Mouse (Mus musculus): ENCODE data around the gene Xkr8. TPM values are rescaled to one million over a fixed set of nuclear protein-coding genes. Genes with fewer than 3 reads are reported as not detected.

Gene Xkr8
- polyA plus RNA-seq, 1 experiment from 2014 or later = 3.4 TPM

DNA sequence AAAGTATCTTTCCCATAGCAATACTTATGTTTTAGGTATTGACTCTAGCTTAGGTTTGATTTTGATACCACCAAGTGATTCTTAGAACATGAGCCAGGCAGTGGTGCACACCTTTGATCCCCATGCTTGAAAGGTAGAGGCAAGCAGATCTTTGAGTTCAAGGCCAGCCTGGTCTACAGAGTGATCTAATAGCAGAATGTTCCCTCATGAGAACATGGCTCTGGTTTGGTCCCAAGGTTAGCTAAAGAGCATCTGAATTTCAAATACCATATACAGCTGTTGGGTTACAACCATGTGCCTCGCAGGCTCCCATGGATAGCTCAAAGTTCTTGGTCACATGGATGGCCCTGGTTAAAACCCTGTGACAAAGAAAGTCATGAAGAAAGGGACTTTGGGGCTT is 14.1 kb downstream of the Xkr8 start:
- H3K4me2 ChIP-seq (ENCODE audit: low read depth, low read length) = no peak overlapping the region
- WGBS = 97% methylated on average over 1 of the region's 1 CpGs
- H3K27ac ChIP-seq (ENCODE audit: low read length) = no peak overlapping the region
- no peak for ATAC-seq
- H3K9me3 ChIP-seq (ENCODE audit: control insufficient read depth, low read length) = no peaks in the 10 kb centered on the region
- no peaks in the 10 kb centered on the region for H3K4me1 ChIP-seq (ENCODE audit: control insufficient read depth, insufficient read depth, low read length)
- no peak overlapping the region for H3K9ac ChIP-seq (ENCODE audit: low read depth, low read length)
- H3K36me3 ChIP-seq (ENCODE audit: control insufficient read depth, insufficient read depth, low read length) = peaks cover 20% of the 10 kb centered on the region
- H3K4me3 ChIP-seq (ENCODE audit: low read length) = no peak overlapping the region
- H3K27me3 ChIP-seq (replicated peaks; ENCODE audit: control insufficient read depth, insufficient read depth, low read length) = no peaks in the 10 kb centered on the region

DNA sequence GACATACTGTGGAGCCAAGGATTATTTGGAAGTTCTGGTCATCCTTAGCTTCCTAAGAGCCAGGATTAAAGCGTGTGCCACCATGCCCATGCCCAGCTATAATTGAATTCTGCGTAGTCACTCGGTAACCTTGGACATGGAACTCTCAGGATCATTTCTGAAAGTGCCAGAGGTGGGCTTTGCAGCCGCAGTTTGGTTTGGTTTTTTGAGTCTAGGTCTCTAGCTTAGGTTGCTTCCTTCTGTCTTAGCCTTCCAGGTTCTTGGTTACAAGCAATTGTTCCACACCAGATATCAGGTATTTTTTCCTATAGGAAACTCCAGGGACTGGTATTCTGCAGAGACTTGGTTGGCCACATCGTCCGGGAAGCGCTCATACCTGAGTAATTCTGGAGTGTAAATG is 19.2 kb downstream of the Xkr8 start:
- H3K4me2 ChIP-seq (ENCODE audit: low read depth, low read length) = no peak overlapping the region
- peaks cover 22% of the 10 kb centered on the region for H3K36me3 ChIP-seq (ENCODE audit: control insufficient read depth, insufficient read depth, low read length)
- WGBS = 95% methylated on average over 7 of the region's 7 CpGs

DNA sequence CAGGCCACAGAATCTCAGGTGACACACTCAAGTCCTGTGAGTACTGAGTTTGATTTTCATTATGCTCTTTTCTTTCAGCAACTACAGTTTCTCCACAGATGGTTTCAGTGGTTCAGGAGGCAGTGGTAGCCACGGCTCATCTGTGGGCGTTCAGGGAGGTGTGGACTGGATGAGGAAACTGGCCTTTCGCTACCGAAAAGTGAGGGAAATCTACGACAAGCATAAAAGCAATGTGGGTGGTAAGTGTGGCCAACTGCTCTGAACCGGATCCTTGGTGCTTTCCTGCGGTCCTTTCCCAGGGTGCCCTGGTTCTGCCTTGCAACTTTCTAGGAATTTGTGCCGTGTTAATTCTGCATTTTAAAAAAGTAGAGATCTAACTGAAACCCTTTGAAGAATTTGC is 25.5 kb downstream of the Xkr8 start:
- no peaks in the 10 kb centered on the region for H3K9me3 ChIP-seq (ENCODE audit: control insufficient read depth, low read length)
- no peak overlapping the region for H3K4me2 ChIP-seq (ENCODE audit: low read depth, low read length)
- no peaks in the 10 kb centered on the region for H3K27me3 ChIP-seq (replicated peaks; ENCODE audit: control insufficient read depth, insufficient read depth, low read length)
- peaks cover 23% of the 10 kb centered on the region for H3K36me3 ChIP-seq (ENCODE audit: control insufficient read depth, insufficient read depth, low read length)
- no peak overlapping the region for H3K27ac ChIP-seq (ENCODE audit: low read length)
- H3K9ac ChIP-seq (ENCODE audit: low read depth, low read length) = no peak overlapping the region
- no peak overlapping the region for H3K4me3 ChIP-seq (ENCODE audit: low read length)
- ATAC-seq = no peak
- H3K4me1 ChIP-seq (ENCODE audit: control insufficient read depth, insufficient read depth, low read length) = no peaks in the 10 kb centered on the region
- 98% methylated on average over 8 of the region's 8 CpGs for WGBS

More for the DNA sequence above, 19.2 kb downstream of the Xkr8 start:
- H3K27ac ChIP-seq (ENCODE audit: low read length) = no peak overlapping the region
- H3K4me1 ChIP-seq (ENCODE audit: control insufficient read depth, insufficient read depth, low read length) = no peaks in the 10 kb centered on the region
- H3K9me3 ChIP-seq (ENCODE audit: control insufficient read depth, low read length) = no peaks in the 10 kb centered on the region
- no peak overlapping the region for H3K9ac ChIP-seq (ENCODE audit: low read depth, low read length)
- no peak for ATAC-seq
- H3K27me3 ChIP-seq (replicated peaks; ENCODE audit: control insufficient read depth, insufficient read depth, low read length) = no peaks in the 10 kb centered on the region
- H3K4me3 ChIP-seq (ENCODE audit: low read length) = no peak overlapping the region

DNA sequence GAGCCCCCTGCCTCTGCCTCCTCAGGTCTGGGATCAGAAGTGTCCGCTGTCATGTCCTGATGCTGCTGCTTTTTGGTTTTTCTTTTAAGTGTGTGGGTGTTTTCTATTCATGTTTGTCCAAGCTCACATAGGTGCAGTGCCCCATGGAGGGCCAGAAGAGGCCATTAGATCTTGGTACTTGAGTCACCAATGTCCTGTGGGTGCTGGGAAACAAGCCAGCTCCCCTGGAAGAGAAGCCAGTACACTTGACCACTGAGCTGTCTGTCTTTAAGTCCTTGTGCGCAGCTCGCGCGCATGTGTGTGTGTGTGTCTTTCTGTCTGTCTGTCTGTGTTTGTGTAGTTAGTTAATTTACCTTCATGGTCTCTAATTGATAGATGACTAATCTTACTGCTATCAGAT is 30.3 kb downstream of the Xkr8 start:
- no peak for ATAC-seq
- no peak overlapping the region for H3K4me2 ChIP-seq (ENCODE audit: low read depth, low read length)
- no peak overlapping the region for H3K4me3 ChIP-seq (ENCODE audit: low read length)
- 96% methylated on average over 5 of the region's 5 CpGs for WGBS
- H3K27ac ChIP-seq (ENCODE audit: low read length) = no peak overlapping the region
- no peaks in the 10 kb centered on the region for H3K9me3 ChIP-seq (ENCODE audit: control insufficient read depth, low read length)
- H3K9ac ChIP-seq (ENCODE audit: low read depth, low read length) = no peak overlapping the region
- peaks cover 13% of the 10 kb centered on the region for H3K36me3 ChIP-seq (ENCODE audit: control insufficient read depth, insufficient read depth, low read length)
- no peaks in the 10 kb centered on the region for H3K27me3 ChIP-seq (replicated peaks; ENCODE audit: control insufficient read depth, insufficient read depth, low read length)
- no peaks in the 10 kb centered on the region for H3K4me1 ChIP-seq (ENCODE audit: control insufficient read depth, insufficient read depth, low read length)

DNA sequence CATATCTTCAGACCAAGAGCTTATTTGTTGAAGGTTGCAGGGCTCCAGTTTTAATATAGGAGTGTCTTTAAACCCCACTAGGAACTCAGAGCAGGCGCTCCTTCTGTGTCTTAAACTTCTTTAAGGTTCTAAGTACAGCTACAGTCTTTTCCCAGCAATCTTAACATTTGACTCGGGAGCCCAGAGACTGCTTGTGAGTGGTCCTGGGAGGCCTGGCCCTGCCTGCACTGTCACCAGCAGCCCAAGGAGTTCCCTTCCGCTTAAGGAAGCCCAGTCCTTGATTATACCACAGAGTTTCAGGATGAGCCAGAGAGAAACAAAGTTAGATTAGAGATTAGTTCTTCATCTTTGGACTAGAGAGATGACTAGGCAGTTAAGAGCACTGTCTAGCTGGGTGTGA is 39.0 kb downstream of the Xkr8 start:
- 91% methylated on average over 3 of the region's 3 CpGs for whole genome bisulfite sequencing
- no peak for ATAC-seq

DNA sequence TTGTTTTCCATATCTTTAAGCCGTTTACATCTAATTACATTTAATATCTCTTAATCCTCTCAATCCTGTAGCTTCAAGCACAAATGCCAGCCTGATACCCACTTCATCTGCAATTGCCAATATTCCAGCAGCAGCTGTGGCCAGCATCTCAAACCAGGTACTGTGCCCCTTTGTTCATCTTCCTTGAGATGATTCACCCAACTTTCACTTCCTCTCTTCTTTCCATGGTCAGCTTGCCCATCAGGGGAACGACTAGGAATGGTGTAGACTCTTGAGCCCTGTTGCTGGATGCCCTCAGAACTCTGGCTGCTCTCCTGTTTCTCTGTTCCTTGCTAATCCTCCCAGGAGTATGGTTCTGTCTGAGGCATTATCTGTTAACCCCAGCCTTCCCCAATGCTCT is 42.7 kb downstream of the Xkr8 start:
- H3K4me1 ChIP-seq (ENCODE audit: control insufficient read depth, insufficient read depth, low read length) = no peaks in the 10 kb centered on the region
- H3K4me2 ChIP-seq (ENCODE audit: low read depth, low read length) = no peak overlapping the region
- H3K9ac ChIP-seq (ENCODE audit: low read depth, low read length) = no peak overlapping the region
- peaks cover 3% of the 10 kb centered on the region; the same call in 1 of the 2 replicates for H3K36me3 ChIP-seq (ENCODE audit: control insufficient read depth, insufficient read depth, low read length)
- no peaks in the 10 kb centered on the region for H3K27me3 ChIP-seq (replicated peaks; ENCODE audit: control insufficient read depth, insufficient read depth, low read length)
- 89% methylated on average over 2 of the region's 2 CpGs for WGBS
- no peak for ATAC-seq
- H3K4me3 ChIP-seq (ENCODE audit: low read length) = no peak overlapping the region
- H3K27ac ChIP-seq (ENCODE audit: low read length) = no peak overlapping the region
- H3K9me3 ChIP-seq (ENCODE audit: control insufficient read depth, low read length) = no peaks in the 10 kb centered on the region

More for the DNA sequence above, 39.0 kb downstream of the Xkr8 start:
- Histone ChIP-seq H3K27me3 (replicated peaks; ENCODE audit: control insufficient read depth, insufficient read depth, low read length) (no peaks in the 10 kb centered on the region), H3K36me3 (ENCODE audit: control insufficient read depth, insufficient read depth, low read length) (peaks cover 8% of the 10 kb centered on the region), H3K4me2 (ENCODE audit: low read depth, low read length) (no peak overlapping the region), H3K4me1 (ENCODE audit: control insufficient read depth, insufficient read depth, low read length) (no peaks in the 10 kb centered on the region), H3K27ac (ENCODE audit: low read length) (no peak overlapping the region), H3K4me3 (ENCODE audit: low read length) (no peak overlapping the region), H3K9ac (ENCODE audit: low read depth, low read length) (no peak overlapping the region), H3K9me3 (ENCODE audit: control insufficient read depth, low read length) (no peaks in the 10 kb centered on the region)

DNA sequence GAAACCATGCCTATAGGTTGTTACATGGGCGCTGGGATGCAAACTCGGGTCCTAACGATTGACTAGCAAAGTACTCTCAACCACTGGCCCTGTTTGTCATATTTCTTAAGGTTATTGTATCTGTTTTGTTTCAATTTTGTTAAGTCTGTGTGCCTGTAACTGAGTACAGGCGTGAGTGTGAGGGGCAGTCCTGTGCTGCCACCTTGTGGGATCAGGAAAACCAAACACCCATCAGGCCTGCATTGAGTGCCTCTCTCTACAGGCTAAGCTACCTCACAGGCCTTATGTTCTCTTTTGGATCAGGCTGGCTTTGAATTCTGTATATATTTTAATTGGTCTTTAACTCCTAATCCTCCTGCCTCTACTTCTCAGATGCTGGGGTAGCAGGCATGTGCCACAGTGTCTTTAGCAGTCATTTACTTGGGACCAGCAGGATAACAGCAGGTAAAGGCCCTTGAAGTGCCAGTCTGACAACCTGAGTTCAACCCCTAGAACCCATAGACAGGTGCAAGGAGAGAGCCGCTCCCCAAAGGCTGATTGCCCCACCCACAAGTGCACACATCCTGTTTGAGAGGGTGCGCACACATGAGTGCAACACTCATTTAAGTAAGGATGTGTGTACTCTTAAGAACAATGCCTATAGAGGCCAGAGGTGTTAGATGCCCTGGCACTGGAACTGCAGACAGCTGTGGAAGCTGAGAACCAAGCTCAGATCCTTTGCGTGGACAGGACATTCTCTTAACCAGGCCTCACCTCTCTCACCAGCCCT is 55.4 kb downstream of the Xkr8 start:
- Histone ChIP-seq H3K27me3 (replicated peaks; ENCODE audit: control insufficient read depth, insufficient read depth, low read length) (no peaks in the 10 kb centered on the region), H3K4me3 (ENCODE audit: low read length) (no peak overlapping the region), H3K9me3 (ENCODE audit: control insufficient read depth, low read length) (no peaks in the 10 kb centered on the region), H3K27ac (ENCODE audit: low read length) (no peak overlapping the region), H3K9ac (ENCODE audit: low read depth, low read length) (no peak overlapping the region), H3K4me1 (ENCODE audit: control insufficient read depth, insufficient read depth, low read length) (no peaks in the 10 kb centered on the region), H3K36me3 (ENCODE audit: control insufficient read depth, insufficient read depth, low read length) (peaks cover 9% of the 10 kb centered on the region), H3K4me2 (ENCODE audit: low read depth, low read length) (no peak overlapping the region)
- no peak; the same call in 1 of the 2 replicates for ATAC-seq
- 79% methylated on average over 7 of the region's 7 CpGs for WGBS

Other genes starting within 250 kb of the Xkr8 start
- 11.6 and 12.4 TPM in 2 replicates for gene Sesn2, start 222.0 kb downstream of the Xkr8 start, polyA plus RNA-seq (2015; fragmentation: Nextera tagmentation; extraction: Ambion mirVana)
- gene Atpif1, start 198.9 kb downstream of the Xkr8 start, polyA plus RNA-seq (2015; fragmentation: Nextera tagmentation; extraction: Ambion mirVana) = 1,346 and 1,379 TPM in 2 replicates
- gene Dnajc8, start 197.0 kb downstream of the Xkr8 start, polyA plus RNA-seq (2015; fragmentation: Nextera tagmentation; extraction: Ambion mirVana) = 140 and 150 TPM in 2 replicates
- 1.5 and 1.6 TPM in 2 replicates for gene Ptafr, start 168.5 kb downstream of the Xkr8 start, polyA plus RNA-seq (2015; fragmentation: Nextera tagmentation; extraction: Ambion mirVana)
- gene Eya3, start 93.6 kb downstream of the Xkr8 start, polyA plus RNA-seq (2015; fragmentation: Nextera tagmentation; extraction: Ambion mirVana) = 22.6 and 22.8 TPM in 2 replicates
- 5.1 and 6.0 TPM in 2 replicates for gene Smpdl3b, start 24.7 kb upstream of the Xkr8 start, polyA plus RNA-seq (2015; fragmentation: Nextera tagmentation; extraction: Ambion mirVana)
- gene Rpa2, start 35.8 kb upstream of the Xkr8 start, polyA plus RNA-seq (2015; fragmentation: Nextera tagmentation; extraction: Ambion mirVana) = 66.7 and 76.0 TPM in 2 replicates
- gene Themis2, start 63.8 kb upstream of the Xkr8 start, polyA plus RNA-seq (2015; fragmentation: Nextera tagmentation; extraction: Ambion mirVana) = 1.7 TPM in 2 replicates
- 50.8 and 60.2 TPM in 2 replicates for gene Ppp1r8, start 110.6 kb upstream of the Xkr8 start, polyA plus RNA-seq (2015; fragmentation: Nextera tagmentation; extraction: Ambion mirVana)
- 54.3 and 55.0 TPM in 2 replicates for gene Stx12, start 152.0 kb upstream of the Xkr8 start, polyA plus RNA-seq (2015; fragmentation: Nextera tagmentation; extraction: Ambion mirVana)
- gene Fam76a, start 190.0 kb upstream of the Xkr8 start, polyA plus RNA-seq (2015; fragmentation: Nextera tagmentation; extraction: Ambion mirVana) = 40.5 and 45.6 TPM in 2 replicates
- 3.1 and 3.5 TPM in 2 replicates for gene Fgr, start 241.5 kb upstream of the Xkr8 start, polyA plus RNA-seq (2015; fragmentation: Nextera tagmentation; extraction: Ambion mirVana)